Mouse (Mus musculus) WW6 (cell line): ENCODE results near the gene Dclk3.

ENCODE experiments used
- DNase-seq: peaks from one replicate; pipeline ENCODE4 v3.0.0-alpha.2; 2013; ENCODE audit warnings: low read depth, low spot score

Dclk3 gene

GRCm38 (mm10) chr9:111439836-111440201, 938 bp downstream of the Dclk3 start:
- DNase-seq, result no peak

DNA sequence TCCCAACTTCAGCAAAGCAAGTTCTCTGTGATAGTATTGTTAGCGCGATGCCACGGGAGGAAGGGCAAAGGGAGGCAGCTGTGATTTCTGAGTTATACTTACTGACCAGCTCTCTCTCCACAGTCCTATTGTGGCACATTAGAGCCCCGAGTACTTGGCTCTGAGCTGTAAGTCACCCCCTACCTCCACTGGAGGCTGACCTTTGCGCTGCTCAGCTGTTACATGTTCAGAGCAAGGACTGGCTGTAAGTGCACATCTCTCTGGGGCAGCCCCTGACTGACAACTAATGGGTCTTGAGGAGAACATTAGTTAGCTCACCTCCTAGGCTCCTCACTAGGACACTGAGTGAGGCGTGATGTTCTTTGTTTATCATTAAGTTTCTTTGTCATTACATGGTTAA, 1.6 kb downstream of the Dclk3 start:
- no peak for DNase-seq

DNA sequence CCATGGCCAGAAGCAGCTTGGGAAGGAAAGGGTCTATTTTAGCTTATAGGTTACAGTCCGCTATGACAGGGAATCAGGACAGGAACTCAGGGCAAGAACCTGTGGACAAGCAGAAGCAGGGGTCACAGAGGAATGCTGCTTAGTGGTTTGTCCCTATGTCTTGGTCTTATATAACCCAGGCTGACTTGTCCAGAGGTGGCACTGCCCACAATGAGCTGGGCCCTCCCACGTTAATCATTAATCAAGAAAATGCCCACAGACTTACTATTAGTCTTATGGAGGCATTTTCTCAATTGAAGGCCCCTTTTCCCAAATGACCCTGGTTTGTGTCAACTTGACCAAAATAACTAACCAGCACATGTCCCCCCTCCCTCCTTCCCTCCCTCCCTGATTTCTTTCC, 2.3 kb downstream of the Dclk3 start:
- no peak for DNase-seq

GRCm38 (mm10) chr9:111446204-111446603, 7.3 kb downstream of the Dclk3 start:
- DNase-seq, result no peak

DNA sequence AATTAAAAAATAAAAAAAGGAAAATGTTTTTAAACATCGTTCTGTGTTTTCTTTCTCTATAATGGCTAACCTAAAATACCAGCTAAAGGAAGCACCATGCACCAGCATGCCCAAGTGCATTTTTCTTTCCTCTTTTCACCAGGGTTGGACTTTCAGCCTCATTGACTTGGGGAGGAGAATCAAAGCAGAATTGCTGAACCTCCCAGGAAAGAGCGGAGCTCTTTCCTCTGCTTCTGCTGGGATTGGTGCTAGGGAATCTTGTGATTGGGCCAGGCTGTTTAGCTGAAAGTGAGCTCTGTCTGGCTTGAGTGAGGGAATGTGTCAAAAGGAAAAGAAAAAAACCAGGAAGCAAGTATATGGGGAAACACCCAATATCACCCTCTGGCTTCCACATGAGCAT, 10.1 kb downstream of the Dclk3 start:
- no peak for DNase-seq

GRCm38 (mm10) chr9:111449880-111450279, 11.0 kb downstream of the Dclk3 start:
- DNase-seq, result no peak

- DNase-seq, result no peak
Observed at GRCm38 (mm10) chr9:111450853-111451404, 12.0 kb downstream of the Dclk3 start.

- DNase-seq, result no peak
Observed at GRCm38 (mm10) chr9:111453895-111454294, 15.0 kb downstream of the Dclk3 start.

DNA sequence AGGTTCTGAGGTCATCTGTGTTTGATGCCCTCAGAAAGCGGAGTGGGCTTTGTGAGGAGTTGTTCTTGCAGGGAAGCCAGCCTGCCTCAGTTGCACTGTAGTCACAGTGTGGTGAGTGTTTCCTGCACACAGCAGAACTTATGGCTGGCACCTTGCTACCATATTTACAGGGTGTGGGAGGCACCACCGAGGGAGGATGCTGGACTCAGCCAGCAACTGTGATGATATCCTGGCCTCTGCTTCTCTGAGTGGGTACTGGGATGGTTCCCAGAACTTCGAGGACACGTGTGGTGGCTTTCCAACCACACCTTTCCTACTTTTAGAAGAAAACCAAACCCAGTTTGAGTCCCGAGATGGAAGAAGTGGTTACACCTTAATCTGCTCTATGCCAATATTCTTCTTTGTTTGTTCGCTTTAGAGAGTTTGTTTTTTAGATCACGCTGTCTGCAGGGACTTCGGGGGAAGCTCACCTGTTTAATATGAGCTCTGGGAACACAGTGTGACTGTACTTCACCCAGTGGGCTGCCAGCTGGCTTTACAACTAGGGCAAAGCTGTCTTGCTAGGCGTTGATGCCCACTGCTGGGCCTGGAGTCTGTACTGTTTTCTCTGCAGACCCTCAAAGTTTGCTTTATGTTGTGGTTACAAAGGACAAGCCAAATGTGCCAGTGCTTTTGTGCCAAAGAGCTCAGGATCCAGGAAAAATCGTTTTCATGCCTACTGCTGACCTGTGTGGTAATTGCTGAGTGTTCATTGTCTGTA, 18.5 kb downstream of the Dclk3 start:
- no peak for DNase-seq

GRCm38 (mm10) chr9:111457936-111458310, 19.0 kb downstream of the Dclk3 start:
- no peak for DNase-seq

DNA sequence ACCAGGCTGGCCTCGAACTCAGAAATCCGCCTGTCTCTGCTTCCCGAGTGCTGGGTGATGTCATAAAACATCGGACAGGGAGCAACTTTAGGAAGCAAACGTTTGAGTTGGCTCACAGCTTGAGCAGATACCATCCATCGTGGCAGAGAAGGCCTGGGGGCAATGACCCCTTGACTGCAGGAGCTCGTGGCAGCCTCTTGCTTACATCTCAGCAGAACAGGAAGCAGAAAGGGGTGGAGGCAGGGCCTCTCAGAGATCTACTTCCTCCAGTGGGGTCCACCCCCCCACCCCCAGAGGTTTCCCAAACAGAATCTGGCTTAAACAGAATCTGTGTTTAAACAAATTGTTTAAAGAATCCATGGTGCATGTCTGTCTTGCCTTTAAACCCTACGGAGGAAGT, 20.6 kb downstream of the Dclk3 start:
- DNase-seq, result no peak

DNA sequence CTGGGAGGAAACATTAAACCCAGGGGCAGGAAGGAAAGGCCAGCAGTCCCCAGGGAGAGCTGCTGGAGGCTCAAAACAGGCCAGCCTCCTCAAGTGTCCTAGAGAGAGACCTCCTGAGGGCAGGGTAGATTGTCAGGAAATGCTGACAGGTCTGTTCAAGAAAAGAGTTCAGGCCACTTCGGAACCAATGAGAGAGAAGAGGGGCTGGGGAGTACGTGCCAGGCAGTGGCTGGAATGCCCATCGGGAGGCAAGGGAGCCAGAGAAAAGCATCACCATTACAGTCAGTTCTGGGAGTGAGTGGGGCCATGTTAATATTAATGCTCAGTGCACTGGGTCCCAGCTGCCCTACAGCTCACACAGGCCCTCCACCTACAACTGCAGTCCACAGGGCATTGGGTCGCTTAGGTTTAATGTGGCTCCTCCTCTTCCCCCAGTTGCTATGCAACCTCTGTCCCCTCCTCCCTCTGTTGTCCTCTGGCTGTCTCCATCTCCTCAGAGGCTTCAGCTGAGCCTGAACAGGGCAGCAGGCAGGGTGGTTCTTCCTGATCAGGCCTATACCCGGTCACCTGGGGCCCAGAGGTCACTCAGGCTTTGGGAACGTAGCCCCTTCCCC, 21.4 kb downstream of the Dclk3 start:
- no peak for DNase-seq

DNA sequence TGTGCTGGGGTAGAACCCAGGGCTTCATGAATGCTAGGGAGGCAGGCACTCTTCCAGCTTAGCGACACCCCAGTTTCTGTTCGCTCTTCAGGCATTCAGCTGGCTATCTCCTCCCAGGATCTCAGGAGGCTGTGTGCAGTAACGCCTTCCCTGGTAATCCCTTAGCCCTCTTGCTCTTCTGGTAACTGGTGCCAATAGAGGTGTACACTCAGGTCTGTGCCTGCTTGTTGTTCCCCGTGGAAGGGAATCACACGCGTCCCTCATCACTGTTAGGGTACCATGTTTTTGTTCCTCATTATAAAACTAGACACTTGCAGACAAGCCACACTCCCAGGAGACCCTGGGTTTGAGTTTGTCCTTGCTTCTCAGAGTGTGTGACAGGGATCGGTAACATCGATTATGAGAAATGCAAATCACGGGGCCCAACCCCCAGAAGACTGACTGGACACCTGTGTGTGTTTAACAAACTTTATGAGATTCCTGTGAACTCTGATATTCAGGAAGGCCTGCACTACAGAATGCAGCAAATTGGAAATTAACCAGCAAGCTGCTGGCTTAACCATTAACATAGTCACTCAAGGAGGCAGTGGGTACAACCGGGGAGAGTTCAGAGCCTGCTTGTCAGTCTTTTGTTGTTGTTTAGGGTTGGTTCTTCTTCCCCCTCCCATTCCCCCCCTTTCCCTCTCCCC, 22.7 kb downstream of the Dclk3 start:
- no peak for DNase-seq

DNA sequence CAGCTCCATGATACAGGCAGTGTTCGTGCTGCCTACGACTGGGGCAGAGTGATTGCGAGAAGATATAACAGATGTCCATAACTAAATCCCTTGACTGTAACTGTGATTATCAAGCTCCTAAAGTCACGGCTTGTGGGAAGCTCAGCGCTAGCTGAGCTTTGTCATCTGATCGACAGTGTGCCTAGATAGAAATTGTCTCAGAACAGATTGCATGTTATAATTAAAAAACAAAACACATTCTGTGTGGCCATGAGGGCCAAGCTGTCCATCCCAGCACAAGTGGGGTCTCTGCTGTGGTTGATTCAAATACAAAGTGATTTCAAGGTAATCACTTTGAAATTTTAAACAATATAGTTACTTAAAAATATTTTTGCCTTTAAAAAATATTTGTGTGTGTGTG, 26.8 kb downstream of the Dclk3 start:
- DNase-seq, result no peak

DNA sequence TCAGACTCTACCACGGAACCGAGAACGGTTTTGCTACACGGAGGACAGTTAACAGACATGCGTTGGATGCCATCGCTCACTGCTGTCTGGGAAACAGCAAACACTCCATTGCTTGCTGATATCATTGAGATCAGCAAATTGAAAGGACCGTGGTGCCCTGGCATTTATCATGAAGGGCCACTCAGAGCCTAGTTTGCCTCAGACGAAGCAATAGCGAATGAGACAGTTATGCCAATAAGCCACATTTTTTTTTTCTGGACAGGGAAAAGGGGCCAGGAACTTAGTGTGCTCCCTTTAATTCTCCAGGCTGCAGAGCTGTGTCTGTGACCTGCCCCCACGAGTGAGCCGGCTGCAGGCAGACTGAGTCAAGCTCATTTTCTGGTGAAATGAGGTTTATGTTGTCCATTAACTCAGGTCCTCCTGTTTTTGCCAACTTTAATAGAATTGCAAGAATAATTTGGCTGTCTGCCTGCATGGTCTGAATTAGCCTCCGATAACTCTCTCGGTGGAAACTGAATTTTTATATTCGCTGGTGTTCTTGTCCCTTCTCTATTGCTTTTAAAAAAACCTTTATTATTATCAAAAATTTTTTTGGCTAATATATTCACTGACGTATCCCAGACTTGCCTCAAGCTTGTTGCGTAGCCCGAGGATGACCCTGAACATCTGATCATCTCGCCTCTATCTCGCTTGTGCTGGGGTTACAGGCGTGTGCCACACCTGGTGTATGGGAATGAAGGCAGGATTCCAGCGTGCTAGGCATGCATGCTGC, 35.0 kb downstream of the Dclk3 start:
- no peak for DNase-seq

DNA sequence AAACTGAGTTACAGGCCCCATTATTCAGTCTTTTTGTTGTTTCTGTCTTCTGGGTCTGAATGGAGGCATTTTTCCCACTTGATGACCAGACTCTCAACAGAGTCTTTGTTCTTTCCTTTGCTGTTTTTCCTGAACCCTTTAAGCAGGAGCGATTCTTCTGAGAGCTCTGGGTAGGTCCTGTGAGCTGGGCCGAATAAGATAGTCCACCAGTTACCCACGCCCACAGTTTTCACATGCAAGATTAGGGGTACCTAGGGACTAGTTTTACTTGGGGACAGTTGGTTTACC, 35.5 kb downstream of the Dclk3 start:
- no peak for DNase-seq

DNA sequence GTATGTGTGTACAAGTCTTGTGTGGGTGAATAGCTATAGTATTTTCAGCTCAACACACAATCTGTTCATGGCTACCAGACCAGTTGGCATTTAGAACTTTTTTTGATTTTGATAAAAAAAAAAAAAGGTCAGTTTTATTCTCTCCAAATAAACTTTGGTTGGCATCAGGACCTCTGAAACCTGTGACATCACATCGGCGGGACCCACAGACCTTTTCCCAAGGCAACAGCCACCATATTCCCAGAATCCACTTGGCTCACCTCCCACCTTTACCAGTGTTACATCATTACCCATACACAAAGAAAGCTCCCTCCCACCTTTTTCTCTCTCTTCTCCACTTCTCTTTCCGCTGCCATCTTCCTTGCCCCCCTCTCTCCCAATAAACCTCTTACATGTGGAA, 36.4 kb downstream of the Dclk3 start:
- DNase-seq, result no peak

GRCm38 (mm10) chr9:111475973-111476372, 37.1 kb downstream of the Dclk3 start:
- no peak for DNase-seq

DNA sequence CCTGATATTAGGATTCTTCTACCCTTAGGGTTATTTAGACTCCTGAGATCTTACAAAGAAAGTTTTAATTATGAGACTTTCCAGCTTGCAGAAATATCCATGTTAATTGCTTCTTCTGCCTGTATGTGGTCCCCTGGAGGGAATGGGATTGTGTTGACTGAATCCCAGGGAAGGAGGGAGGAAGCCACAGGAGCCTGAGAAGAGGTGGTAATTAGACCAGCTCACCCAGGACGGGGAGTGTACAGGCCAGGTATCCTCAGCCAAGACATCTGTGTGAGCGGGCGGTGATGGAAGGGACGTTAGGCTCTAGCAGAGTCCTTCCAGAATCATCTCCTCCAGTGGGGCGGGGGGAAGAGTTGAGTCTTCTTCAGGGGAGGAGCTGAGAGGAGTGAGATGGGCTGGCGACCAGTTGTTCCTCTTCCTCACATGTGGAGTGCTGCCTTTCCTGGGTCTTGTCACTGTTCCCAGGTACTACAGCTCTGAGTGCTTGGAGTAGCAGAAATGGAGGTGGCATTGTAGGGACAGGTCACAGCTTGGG, 37.7 kb downstream of the Dclk3 start:
- DNase-seq, result no peak

DNA sequence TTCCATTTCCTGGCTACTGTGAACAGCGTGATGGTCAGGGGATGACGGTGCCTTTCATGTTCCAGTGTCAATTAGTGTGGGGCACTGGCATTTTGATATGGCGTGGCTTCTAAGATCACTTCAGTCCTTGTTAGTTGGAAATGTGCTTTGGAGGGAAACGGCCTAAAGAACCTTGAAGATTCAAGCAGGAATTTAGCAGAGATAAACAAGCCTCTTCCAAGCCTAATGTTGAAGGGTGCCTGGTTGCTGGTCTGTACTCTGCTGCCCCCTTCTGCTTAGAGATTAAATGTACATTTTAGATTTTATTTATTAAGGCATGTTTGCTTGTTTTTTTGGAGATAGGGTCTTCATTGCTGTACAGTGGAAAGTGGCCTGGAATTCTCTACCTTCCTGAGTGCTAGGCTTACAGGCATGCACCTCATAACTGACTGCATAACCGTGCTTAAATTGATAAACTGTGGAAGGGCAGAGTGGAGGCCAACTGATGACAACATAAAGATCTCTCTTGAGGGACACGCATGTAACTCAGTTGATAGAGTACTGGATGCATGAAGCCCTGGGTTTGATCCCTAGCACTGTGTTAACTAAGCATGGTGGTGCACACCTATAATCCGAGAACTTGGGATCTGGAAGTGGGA, 40.1 kb downstream of the Dclk3 start:
- DNase-seq, result no peak

GRCm38 (mm10) chr9:111481011-111481410, 42.1 kb downstream of the Dclk3 start:
- no peak for DNase-seq
